Mouse (Mus musculus): ENCODE measurements around the gene Ptges3. TPM values are rescaled to one million over a fixed set of nuclear protein-coding genes. Genes with fewer than 3 reads are reported as not detected.
"Not testable (repeated sequence)": the region's sequence is repeated elsewhere in the genome, so short reads cannot be mapped to it uniquely, and the experiment has no call there.

Ptges3 gene
- polyA plus RNA-seq, 2 experiments from 2014 or later = 234 to 353 TPM

GRCm38 (mm10) chr10:128059207-128059981 is 640 bp downstream of the Ptges3 start:
- peak; percentile 66 for ATAC-seq

GRCm38 (mm10) chr10:128061109-128061508 is 2.4 kb downstream of the Ptges3 start:
- no peak for ATAC-seq

DNA sequence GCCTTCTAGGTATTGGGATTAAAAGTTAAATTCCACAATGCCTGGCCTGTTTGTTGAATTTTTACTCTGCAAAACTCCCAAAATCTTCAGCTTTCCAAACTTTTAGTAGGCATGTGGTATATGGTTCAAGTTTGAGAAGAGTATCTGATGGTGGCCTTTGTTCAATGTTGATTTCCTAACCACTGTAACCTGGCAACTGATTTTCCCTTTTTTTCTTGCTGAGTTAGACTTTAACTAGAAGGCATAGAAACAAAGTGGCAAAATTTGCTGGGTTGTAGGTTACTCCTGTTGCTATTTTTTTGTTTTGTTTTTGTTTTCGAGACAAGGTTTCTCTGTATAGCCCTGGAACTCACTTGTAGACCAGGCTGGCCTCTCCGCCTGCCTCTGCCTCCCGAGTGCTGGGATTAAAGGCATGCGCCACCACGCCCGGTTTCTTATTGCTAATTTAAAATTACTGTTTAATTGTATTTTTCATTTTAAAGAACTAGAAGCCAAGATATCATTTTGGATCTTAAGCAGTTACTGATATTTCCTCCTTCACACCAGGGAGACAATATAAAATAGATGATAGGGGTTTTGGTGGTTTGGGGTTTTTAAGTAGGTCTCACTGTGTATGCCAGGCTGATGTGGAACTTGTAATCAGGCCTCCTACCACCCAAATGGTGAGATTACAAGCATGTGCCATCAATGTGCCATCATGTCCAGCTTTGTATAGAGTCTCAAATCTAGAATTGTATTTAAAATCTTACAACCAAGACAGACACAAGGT is 3.7 kb downstream of the Ptges3 start:
- ATAC-seq = no peak

DNA sequence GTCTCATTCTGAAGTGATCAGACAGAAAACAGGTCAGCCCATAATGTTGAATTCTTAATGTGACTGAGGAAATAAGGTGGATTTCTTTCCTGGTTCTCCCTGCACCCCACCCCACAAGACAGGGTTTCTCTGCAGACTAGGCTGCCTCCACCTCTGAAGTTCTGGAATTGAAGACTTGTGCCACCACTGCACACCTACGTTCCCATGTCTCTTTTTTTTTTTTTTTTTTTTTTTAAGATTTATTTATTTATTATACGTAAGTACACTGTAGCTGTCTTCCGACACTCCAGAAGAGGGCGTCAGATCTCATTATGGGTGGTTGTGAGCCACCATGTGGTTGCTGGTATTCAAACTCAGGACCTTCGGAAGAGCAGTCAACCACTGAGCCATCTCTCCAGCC is 7.3 kb downstream of the Ptges3 start:
- no peak for ATAC-seq

DNA sequence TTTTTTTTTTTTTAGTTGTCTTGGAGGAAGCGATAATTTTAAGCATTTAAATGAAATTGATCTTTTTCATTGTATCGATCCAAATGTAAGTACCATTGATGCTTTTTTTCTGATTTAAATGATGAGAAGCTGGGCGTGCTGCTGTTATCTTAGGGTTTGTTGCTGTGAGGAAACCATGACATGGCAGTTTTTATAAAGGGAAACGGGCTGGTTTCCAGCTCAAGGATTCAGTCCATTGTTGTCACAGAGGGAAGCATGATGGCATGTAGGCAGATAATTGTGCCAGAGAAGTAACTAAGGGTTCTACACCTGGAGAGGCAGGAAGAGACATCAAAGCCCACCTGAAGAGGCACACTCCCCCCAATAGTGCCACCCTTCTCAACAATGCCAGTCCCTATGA is 10.4 kb downstream of the Ptges3 start:
- no peak for ATAC-seq

GRCm38 (mm10) chr10:128070432-128070831 is 11.7 kb downstream of the Ptges3 start:
- not testable (repeated sequence) for ATAC-seq

GRCm38 (mm10) chr10:128078269-128078668 is 19.5 kb downstream of the Ptges3 start:
- ATAC-seq = not testable (repeated sequence)

GRCm38 (mm10) chr10:128080496-128080895 is 21.7 kb downstream of the Ptges3 start:
- ATAC-seq = no peak

- ATAC-seq = no peak
Measured at GRCm38 (mm10) chr10:128081807-128082476, 23.2 kb downstream of the Ptges3 start.

DNA sequence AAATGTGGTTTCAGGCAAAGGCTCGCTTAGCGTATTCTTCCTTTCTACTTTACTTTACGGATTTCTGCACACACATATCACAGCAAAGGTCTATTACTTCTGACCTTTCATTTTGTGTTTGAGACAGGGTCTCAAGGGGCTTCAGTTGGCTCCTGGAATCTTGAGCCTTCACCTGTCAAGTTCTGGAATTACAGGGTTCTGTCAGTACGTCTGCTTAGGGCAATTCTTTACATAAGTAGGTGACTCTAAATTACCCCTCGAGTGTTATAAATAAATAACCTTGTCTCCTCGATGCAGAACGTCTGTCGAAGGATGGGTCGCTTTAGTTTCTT is 23.7 kb downstream of the Ptges3 start:
- ATAC-seq = no peak

- peak; percentile 96 for ATAC-seq
Measured at GRCm38 (mm10) chr10:128082880-128083421, 24.2 kb downstream of the Ptges3 start, which contains the start of gene Atp5b. TSS of gene Atp5b (plus strand) at chr10:128083273.

GRCm38 (mm10) chr10:128083688-128084087 is 24.9 kb downstream of the Ptges3 start:
- no peak for ATAC-seq

GRCm38 (mm10) chr10:128084160-128084559 is 25.4 kb downstream of the Ptges3 start:
- no peak for ATAC-seq

GRCm38 (mm10) chr10:128086391-128086790 is 27.6 kb downstream of the Ptges3 start:
- ATAC-seq = no peak

DNA sequence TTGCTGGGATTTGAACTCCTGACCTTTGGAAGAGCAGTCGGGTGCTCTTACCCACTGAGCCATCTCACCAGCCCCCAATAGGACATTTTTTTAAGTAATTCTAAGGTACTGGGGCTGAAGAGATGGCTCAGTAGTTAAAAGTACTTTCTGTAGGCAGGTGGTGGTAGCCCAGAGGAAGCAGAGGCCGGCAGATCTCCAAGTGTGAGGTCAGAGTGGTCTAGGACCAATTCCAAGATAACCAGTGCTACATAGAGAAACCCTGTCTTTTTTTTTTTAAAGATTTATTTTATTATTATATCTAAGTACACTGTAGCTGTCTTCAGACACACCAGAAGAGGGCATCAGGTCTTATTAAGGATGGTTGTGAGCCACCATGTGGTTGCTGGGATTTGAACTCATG is 28.5 kb downstream of the Ptges3 start:
- ATAC-seq = not testable (repeated sequence)

- no peak for ATAC-seq
Measured at GRCm38 (mm10) chr10:128088181-128088580, 29.4 kb downstream of the Ptges3 start.

- no peak for ATAC-seq
Measured at GRCm38 (mm10) chr10:128089842-128090241, 31.1 kb downstream of the Ptges3 start.

GRCm38 (mm10) chr10:128090651-128091563 is 32.2 kb downstream of the Ptges3 start:
- peak; percentile 59 for ATAC-seq

DNA sequence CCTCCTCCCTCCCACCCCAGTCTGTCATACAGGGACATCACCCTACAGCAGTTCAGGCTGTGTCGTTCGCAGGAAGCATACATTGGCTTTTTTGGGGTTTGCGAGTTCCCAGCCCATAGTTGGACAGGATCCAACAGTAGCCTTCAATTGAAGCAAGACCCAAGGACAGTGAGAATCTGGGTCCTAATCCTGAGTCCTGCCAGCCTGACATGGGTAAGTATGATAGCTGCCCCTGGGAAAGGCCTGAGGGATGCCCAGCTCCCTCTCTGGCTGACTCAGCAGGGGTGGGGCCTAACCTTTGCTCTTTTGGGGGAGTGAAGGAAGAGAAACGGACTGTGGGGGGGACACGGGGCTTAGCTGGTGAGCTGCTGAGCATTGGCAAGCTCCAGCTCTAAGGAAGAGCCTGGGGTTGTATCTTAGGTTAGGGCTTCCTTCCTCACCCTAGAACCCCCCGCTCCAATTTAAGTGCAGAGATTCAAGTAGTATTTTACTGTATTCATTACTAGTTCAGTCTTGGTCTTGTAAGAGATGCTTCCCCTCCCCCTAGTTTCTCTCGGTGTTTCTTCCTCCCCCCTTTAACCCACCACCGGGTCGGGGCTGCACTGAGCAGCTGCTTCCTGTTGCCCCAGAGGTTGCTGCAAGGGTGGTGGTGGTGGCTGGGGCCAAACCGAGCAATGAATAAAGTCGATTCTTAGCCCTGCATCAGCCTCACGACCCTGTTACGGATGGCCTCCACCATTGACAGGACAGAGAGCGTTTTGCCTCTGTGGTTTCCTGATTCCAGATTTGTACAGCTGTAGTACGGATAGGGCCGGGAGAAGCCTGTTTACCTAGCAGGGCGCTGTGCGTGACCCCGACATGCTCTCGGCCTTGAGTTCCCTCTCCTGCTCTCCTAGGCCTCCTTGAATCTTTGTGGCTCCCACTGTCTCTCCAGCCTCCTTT is 33.1 kb downstream of the Ptges3 start, which contains the start of gene Baz2a:
Gene Baz2a (plus strand): TSS at position 14 of the 942 bp plus-strand sequence.
- peak; percentile 60 for ATAC-seq
